Mouse (Mus musculus): ENCODE data around the gene Kcnd2. TPM values are rescaled to one million over a fixed set of nuclear protein-coding genes. Genes with fewer than 3 reads are reported as not detected.

The Kcnd2 gene
- polyA plus RNA-seq (2012; rRNA removed) = 0.01 TPM in 2 replicates
- polyA plus RNA-seq (2014; fragmentation: Nextera tagmentation; extraction: Ambion mirVana) = not detected in 2 replicates

DNA sequence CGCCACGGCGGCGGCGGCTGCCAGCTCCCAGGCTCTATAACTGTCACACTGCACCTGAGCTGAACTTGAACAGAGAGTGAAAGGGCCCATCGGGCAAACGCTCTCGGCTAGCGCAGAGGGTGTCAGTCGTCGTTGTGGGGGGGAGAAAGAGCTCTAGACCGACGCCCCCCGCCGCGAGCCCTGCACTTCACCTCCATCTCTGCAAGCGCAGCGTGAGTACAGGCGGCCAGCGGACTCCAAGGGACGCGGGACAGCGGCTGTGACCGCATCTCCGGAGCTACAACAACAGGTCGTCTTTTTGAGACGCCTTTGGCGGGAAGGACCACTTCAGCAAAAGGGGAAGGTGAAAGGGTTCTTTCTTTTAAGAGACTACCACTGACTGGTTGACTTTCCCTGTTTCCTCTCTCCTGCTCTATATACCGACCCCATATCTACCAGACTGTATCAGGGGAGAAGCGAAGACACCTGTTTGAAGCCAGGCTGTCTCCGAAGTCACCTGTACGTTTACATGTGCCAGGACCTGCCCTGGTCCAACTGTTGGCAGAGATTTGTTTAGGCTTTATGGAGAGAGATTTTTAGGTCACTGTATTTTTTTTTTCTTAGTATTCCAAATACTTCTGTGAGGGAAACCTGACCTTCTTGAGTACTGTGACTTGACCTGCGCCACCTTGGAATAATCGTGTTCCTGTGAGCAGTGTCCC is at the start of gene Kcnd2:
TSS of gene Kcnd2 (plus strand) at position 13 of the 701 bp plus-strand sequence.
- TF ChIP-seq EP300 (IDR thresholded peaks at IDR 0.05; ENCODE audit: low read depth) (no peak), CTCF (IDR thresholded peaks at IDR 0.05; ENCODE audit: low read depth) (no peak)
- ATAC-seq (ENCODE audit: insufficient read depth) = no peak
- peak within 1 kb of the TSS; percentile 30 to 39; a peak in 3 of 4 replicates for H3K4me3 ChIP-seq (ENCODE audit: insufficient read depth in 1 of 2, low read depth in 2 of 2, low read length in 2 of 2)

GRCm38 (mm10) chr6:21166611-21167010 is 48.7 kb upstream of the Kcnd2 start:
- TF ChIP-seq CTCF (IDR thresholded peaks at IDR 0.05; ENCODE audit: low read depth) = no peak
- TF ChIP-seq EP300 (IDR thresholded peaks at IDR 0.05; ENCODE audit: low read depth) = no peak
- Histone ChIP-seq H3K27me3 (ENCODE audit: control insufficient read depth, insufficient read depth, low read length) (no peaks in the 10 kb centered on the region), H3K27ac (no peak overlapping the region), H3K4me1 (replicated peaks; ENCODE audit: control insufficient read depth in 2 of 2, insufficient read depth in 2 of 2, low read length in 1 of 2) (no peaks in the 10 kb centered on the region), H3K4me3 (ENCODE audit: insufficient read depth in 1 of 2, low read depth in 2 of 2, low read length in 2 of 2) (no peak overlapping the region), H3K9ac (replicated peaks) (no peak overlapping the region), H3K36me3 (replicated peaks; ENCODE audit: control insufficient read depth, insufficient read depth, low read depth) (no peaks in the 10 kb centered on the region), H3K4me2 (ENCODE audit: low read depth) (no peak overlapping the region), H3K9me3 (ENCODE audit: control insufficient read depth, low read length) (no peaks in the 10 kb centered on the region)
- DNase-seq (ENCODE audit: low read depth in 3 of 3, low spot score in 3 of 3) (no peak), ATAC-seq (ENCODE audit: insufficient read depth) (no peak)
- WGBS (ENCODE audit: insufficient replicate concordance) = 44% methylated on average over 1 of the region's 1 CpGs

More for the DNA sequence above, at the start of gene Kcnd2:
- WGBS (ENCODE audit: insufficient replicate concordance) = 8% methylated on average over 34 of the region's 34 CpGs
- H3K36me3 ChIP-seq (replicated peaks; ENCODE audit: control insufficient read depth, insufficient read depth, low read depth) = no peaks in the 10 kb centered on the region
- H3K9ac ChIP-seq (replicated peaks) = no peak within 1 kb of the TSS
- H3K4me2 ChIP-seq (ENCODE audit: low read depth) = peak within 1 kb of the TSS; percentile 55
- no peaks in the 10 kb centered on the region for H3K4me1 ChIP-seq (replicated peaks; ENCODE audit: control insufficient read depth in 2 of 2, insufficient read depth in 2 of 2, low read length in 1 of 2)
- no peak for DNase-seq (ENCODE audit: low read depth in 3 of 3, low spot score in 3 of 3)
- H3K27me3 ChIP-seq (ENCODE audit: control insufficient read depth, insufficient read depth, low read length) = peaks cover 26% of the 10 kb centered on the region
- H3K9me3 ChIP-seq (ENCODE audit: control insufficient read depth, low read length) = no peaks in the 10 kb centered on the region
- no peak within 1 kb of the TSS for H3K27ac ChIP-seq

DNA sequence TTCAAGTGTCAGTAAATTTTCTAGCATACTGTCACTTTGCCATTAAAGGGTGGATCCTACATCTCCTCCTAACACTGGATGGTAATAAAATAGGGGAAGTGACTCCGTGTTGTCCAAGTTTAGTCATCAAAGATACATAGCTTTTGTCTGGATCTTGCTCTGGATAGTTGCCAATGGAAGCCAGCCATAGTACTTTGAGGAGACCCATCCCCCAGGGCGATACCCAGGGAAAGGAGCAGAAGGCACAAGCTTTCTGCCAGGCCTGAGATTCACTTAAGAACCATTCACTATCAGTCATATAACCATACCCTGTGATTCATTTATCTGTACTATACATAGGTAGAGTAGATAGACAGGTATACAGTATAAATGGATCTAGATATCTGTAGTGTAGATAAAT is 20.0 kb upstream of the Kcnd2 start:
- Histone ChIP-seq H3K27me3 (ENCODE audit: control insufficient read depth, insufficient read depth, low read length) (no peaks in the 10 kb centered on the region), H3K9me3 (ENCODE audit: control insufficient read depth, low read length) (no peaks in the 10 kb centered on the region), H3K4me2 (ENCODE audit: low read depth) (no peak overlapping the region), H3K36me3 (replicated peaks; ENCODE audit: control insufficient read depth, insufficient read depth, low read depth) (no peaks in the 10 kb centered on the region), H3K4me3 (ENCODE audit: insufficient read depth in 1 of 2, low read depth in 2 of 2, low read length in 2 of 2) (no peak overlapping the region), H3K9ac (replicated peaks) (no peak overlapping the region), H3K4me1 (replicated peaks; ENCODE audit: control insufficient read depth in 2 of 2, insufficient read depth in 2 of 2, low read length in 1 of 2) (no peaks in the 10 kb centered on the region), H3K27ac (no peak overlapping the region)
- ATAC-seq (ENCODE audit: insufficient read depth) = no peak
- 41% methylated on average over 2 of the region's 2 CpGs for WGBS (ENCODE audit: insufficient replicate concordance)
- DNase-seq (ENCODE audit: low read depth in 3 of 3, low spot score in 3 of 3) = no peak
- TF ChIP-seq CTCF (IDR thresholded peaks at IDR 0.05; ENCODE audit: low read depth) (no peak), EP300 (IDR thresholded peaks at IDR 0.05; ENCODE audit: low read depth) (no peak)

GRCm38 (mm10) chr6:21213865-21214672 is 1.2 kb upstream of the Kcnd2 start:
- TF ChIP-seq EP300 (IDR thresholded peaks at IDR 0.05; ENCODE audit: low read depth) = no peak
- peak; percentile 52 for TF ChIP-seq CTCF (IDR thresholded peaks at IDR 0.05; ENCODE audit: low read depth)
- H3K4me1 ChIP-seq (replicated peaks; ENCODE audit: control insufficient read depth in 2 of 2, insufficient read depth in 2 of 2, low read length in 1 of 2) = no peaks in the 10 kb centered on the region
- H3K4me3 ChIP-seq (ENCODE audit: insufficient read depth in 1 of 2, low read depth in 2 of 2, low read length in 2 of 2) = peak overlapping the region; percentile 8 to 39; a peak in 2 of 4 replicates
- H3K27ac ChIP-seq = no peak overlapping the region
- H3K4me2 ChIP-seq (ENCODE audit: low read depth) = peak overlapping the region; percentile 55
- peaks cover 26% of the 10 kb centered on the region for H3K27me3 ChIP-seq (ENCODE audit: control insufficient read depth, insufficient read depth, low read length)
- WGBS (ENCODE audit: insufficient replicate concordance) = under 1% methylated on average over 29 of the region's 29 CpGs
- no peaks in the 10 kb centered on the region for H3K9me3 ChIP-seq (ENCODE audit: control insufficient read depth, low read length)
- H3K9ac ChIP-seq (replicated peaks) = no peak overlapping the region
- DNase-seq (ENCODE audit: low read depth in 3 of 3, low spot score in 3 of 3) (peak; percentile 2 to 22 (median 4)), ATAC-seq (ENCODE audit: insufficient read depth) (no peak)
- H3K36me3 ChIP-seq (replicated peaks; ENCODE audit: control insufficient read depth, insufficient read depth, low read depth) = no peaks in the 10 kb centered on the region

All from liver, embryonic 14.5 days (tissue).